Mouse (Mus musculus): ENCODE data around the gene Rgs3. TPM values are rescaled to one million over a fixed set of nuclear protein-coding genes. Genes with fewer than 3 reads are reported as not detected.

Rgs3 gene
- polyA plus RNA-seq, 1 experiment from 2014 or later, result 54.3 TPM

DNA sequence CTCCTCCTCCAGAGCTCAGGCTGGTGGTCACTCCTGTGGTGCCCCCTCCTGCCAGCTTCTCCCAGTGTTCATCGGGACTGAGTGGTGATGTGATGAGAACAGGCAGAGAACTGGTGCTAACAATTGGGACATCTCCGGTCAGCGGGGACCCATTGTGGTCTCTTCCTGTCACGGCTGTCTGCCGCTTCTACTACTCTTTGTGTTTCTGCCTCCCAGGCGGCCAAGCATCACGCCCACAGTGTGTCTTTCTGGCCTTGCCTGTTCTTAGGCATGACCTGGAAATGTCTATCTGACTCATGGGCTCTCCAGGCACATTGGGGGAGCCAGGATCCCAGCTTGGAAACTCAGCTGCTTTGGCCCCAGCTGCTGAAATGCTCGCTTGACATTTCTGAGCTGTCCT lies 83.8 kb downstream of the Rgs3 start:
- H3K9me3 ChIP-seq (replicated peaks; ENCODE audit: control insufficient read depth, low read length), result no peaks in the 10 kb centered on the region
- H3K4me1 ChIP-seq (ENCODE audit: control insufficient read depth, insufficient read depth, low read length), result peaks cover 34% of the 10 kb centered on the region
- H3K9ac ChIP-seq (ENCODE audit: low read depth, low read length), result no peak overlapping the region
- peaks cover 21% of the 10 kb centered on the region for H3K27me3 ChIP-seq (ENCODE audit: control insufficient read depth, insufficient read depth, low read length)
- peak overlapping the region; percentile 16 for H3K27ac ChIP-seq (ENCODE audit: low read depth, low read length)
- no peak for ATAC-seq (replicated peaks; ENCODE audit: insufficient number of reproducible peaks, low FRiP score, low TSS enrichment)
- H3K4me3 ChIP-seq (ENCODE audit: low read depth, low read length), result no peak overlapping the region
- H3K36me3 ChIP-seq (ENCODE audit: control insufficient read depth, insufficient read depth, low read length), result 0 out of 2 replicates have a peak, but pooled peaks cover 2% of the 10 kb centered on the region
- WGBS (ENCODE audit: insufficient replicate concordance), result 62% methylated on average over 8 of the region's 8 CpGs
- no peak overlapping the region for H3K4me2 ChIP-seq

GRCm38 (mm10) chr4:62644031-62644793 lies 84.6 kb downstream of the Rgs3 start:
- 0 out of 2 replicates have a peak, but pooled peaks cover 2% of the 10 kb centered on the region for H3K36me3 ChIP-seq (ENCODE audit: control insufficient read depth, insufficient read depth, low read length)
- H3K9ac ChIP-seq (ENCODE audit: low read depth, low read length), result no peak overlapping the region
- ATAC-seq (replicated peaks; ENCODE audit: insufficient number of reproducible peaks, low FRiP score, low TSS enrichment), result no peak
- no peak overlapping the region for H3K4me2 ChIP-seq
- peaks cover 34% of the 10 kb centered on the region for H3K4me1 ChIP-seq (ENCODE audit: control insufficient read depth, insufficient read depth, low read length)
- H3K27ac ChIP-seq (ENCODE audit: low read depth, low read length), result 0 out of 2 replicates have a peak overlapping the region, but pooled peaks have one; percentile 3
- peaks cover 18% of the 10 kb centered on the region for H3K27me3 ChIP-seq (ENCODE audit: control insufficient read depth, insufficient read depth, low read length)
- no peak overlapping the region for H3K4me3 ChIP-seq (ENCODE audit: low read depth, low read length)
- WGBS (ENCODE audit: insufficient replicate concordance), result 47% methylated on average over 11 of the region's 11 CpGs
- H3K9me3 ChIP-seq (replicated peaks; ENCODE audit: control insufficient read depth, low read length), result no peaks in the 10 kb centered on the region

- no peak overlapping the region for H3K27ac ChIP-seq (ENCODE audit: low read depth, low read length)
- no peak for ATAC-seq (replicated peaks; ENCODE audit: insufficient number of reproducible peaks, low FRiP score, low TSS enrichment)
Measured at GRCm38 (mm10) chr4:62646556-62647248, 87.1 kb downstream of the Rgs3 start.

GRCm38 (mm10) chr4:62648848-62649247 lies 89.2 kb downstream of the Rgs3 start:
- 70% methylated on average over 3 of the region's 3 CpGs for WGBS (ENCODE audit: insufficient replicate concordance)
- no peak overlapping the region for H3K4me2 ChIP-seq
- H3K9me3 ChIP-seq (replicated peaks; ENCODE audit: control insufficient read depth, low read length), result no peaks in the 10 kb centered on the region
- H3K36me3 ChIP-seq (ENCODE audit: control insufficient read depth, insufficient read depth, low read length), result 0 out of 2 replicates have a peak, but pooled peaks cover 2% of the 10 kb centered on the region
- H3K9ac ChIP-seq (ENCODE audit: low read depth, low read length), result no peak overlapping the region
- H3K4me1 ChIP-seq (ENCODE audit: control insufficient read depth, insufficient read depth, low read length), result peaks cover 21% of the 10 kb centered on the region; the same call in 1 of the 2 replicates
- H3K27ac ChIP-seq (ENCODE audit: low read depth, low read length), result no peak overlapping the region
- peaks cover 22% of the 10 kb centered on the region for H3K27me3 ChIP-seq (ENCODE audit: control insufficient read depth, insufficient read depth, low read length)
- no peak overlapping the region for H3K4me3 ChIP-seq (ENCODE audit: low read depth, low read length)
- no peak for ATAC-seq (replicated peaks; ENCODE audit: insufficient number of reproducible peaks, low FRiP score, low TSS enrichment)

More at GRCm38 (mm10) chr4:62646556-62647248, 87.1 kb downstream of the Rgs3 start:
- H3K4me2 ChIP-seq, result no peak overlapping the region
- peaks cover 24% of the 10 kb centered on the region for H3K27me3 ChIP-seq (ENCODE audit: control insufficient read depth, insufficient read depth, low read length)
- peaks cover 29% of the 10 kb centered on the region for H3K4me1 ChIP-seq (ENCODE audit: control insufficient read depth, insufficient read depth, low read length)
- 63% methylated on average over 9 of the region's 9 CpGs for WGBS (ENCODE audit: insufficient replicate concordance)
- H3K9ac ChIP-seq (ENCODE audit: low read depth, low read length), result no peak overlapping the region
- no peaks in the 10 kb centered on the region for H3K9me3 ChIP-seq (replicated peaks; ENCODE audit: control insufficient read depth, low read length)
- 0 out of 2 replicates have a peak, but pooled peaks cover 2% of the 10 kb centered on the region for H3K36me3 ChIP-seq (ENCODE audit: control insufficient read depth, insufficient read depth, low read length)
- H3K4me3 ChIP-seq (ENCODE audit: low read depth, low read length), result no peak overlapping the region

DNA sequence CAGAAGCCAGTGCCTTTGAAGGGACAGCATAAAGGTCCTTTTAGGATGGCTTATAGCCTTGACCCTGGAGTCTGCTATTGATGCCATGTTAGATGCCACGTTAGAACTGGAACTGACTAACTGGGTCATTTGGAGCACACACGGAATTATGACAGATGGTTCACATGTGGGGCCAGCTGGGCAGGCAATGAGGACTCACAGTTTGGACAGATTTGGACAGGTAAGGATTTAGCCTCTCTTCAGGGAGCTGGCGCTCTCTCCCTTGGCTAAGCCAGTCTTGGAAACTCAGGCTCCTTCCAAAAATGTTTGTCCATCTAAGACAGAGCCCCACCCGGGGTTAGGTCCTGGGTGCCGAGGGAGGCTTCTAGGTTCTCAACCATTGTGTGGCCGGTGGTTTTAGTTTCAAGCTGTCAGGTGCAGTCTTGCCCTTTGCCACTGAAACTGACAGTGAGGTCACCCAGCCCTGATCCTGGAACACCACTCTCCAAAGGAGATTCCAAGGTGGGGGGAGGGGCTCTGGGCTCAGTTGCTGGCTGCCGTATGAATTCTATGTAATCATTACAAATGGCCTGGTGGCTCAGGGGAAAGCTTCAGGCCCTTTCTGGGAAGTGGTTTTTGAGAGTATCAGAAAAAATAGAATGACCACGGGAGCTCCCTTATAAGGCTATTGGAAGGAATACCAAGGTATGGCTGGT lies 90.0 kb downstream of the Rgs3 start:
- Histone ChIP-seq H3K4me2 (no peak overlapping the region), H3K9me3 (replicated peaks; ENCODE audit: control insufficient read depth, low read length) (no peaks in the 10 kb centered on the region), H3K4me1 (ENCODE audit: control insufficient read depth, insufficient read depth, low read length) (peaks cover 15% of the 10 kb centered on the region; the same call in 1 of the 2 replicates), H3K36me3 (ENCODE audit: control insufficient read depth, insufficient read depth, low read length) (0 out of 2 replicates have a peak, but pooled peaks cover 2% of the 10 kb centered on the region), H3K4me3 (ENCODE audit: low read depth, low read length) (no peak overlapping the region), H3K27ac (ENCODE audit: low read depth, low read length) (no peak overlapping the region), H3K27me3 (ENCODE audit: control insufficient read depth, insufficient read depth, low read length) (peaks cover 22% of the 10 kb centered on the region), H3K9ac (ENCODE audit: low read depth, low read length) (no peak overlapping the region)
- WGBS (ENCODE audit: insufficient replicate concordance), result 71% methylated on average over 8 of the region's 8 CpGs
- no peak for ATAC-seq (replicated peaks; ENCODE audit: insufficient number of reproducible peaks, low FRiP score, low TSS enrichment)

DNA sequence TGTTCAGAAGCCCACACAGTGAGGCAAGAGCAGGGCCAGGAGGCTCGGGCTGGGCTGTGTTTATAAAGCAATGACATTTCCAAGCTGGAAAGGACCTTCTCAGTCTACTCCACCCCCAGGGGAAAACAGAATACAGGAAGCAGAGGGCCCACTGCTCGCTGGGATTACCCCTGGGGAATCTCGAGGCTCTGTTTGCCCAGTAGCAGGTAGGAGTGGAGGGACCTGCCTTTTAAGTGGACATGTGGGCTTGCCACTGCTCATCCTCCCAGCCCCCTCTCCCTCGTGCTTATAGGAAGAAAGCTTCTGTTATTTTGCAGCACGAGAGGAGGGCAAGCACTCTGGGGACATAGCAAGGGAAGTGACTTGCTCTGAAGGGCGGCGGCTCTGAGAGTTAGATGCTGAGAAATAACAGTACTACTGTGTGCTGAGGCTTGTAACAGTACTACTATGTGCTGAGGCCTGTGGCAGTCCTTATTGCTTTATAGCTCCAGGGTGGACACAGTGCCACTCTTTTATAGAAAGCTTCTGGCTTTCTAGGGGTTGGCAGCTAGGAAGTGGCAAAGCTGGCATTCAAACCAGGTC lies 91.6 kb downstream of the Rgs3 start:
- Histone ChIP-seq H3K9ac (ENCODE audit: low read depth, low read length) (no peak overlapping the region), H3K4me2 (no peak overlapping the region), H3K36me3 (ENCODE audit: control insufficient read depth, insufficient read depth, low read length) (0 out of 2 replicates have a peak, but pooled peaks cover 2% of the 10 kb centered on the region), H3K9me3 (replicated peaks; ENCODE audit: control insufficient read depth, low read length) (no peaks in the 10 kb centered on the region), H3K27me3 (ENCODE audit: control insufficient read depth, insufficient read depth, low read length) (peaks cover 30% of the 10 kb centered on the region), H3K27ac (ENCODE audit: low read depth, low read length) (no peak overlapping the region), H3K4me1 (ENCODE audit: control insufficient read depth, insufficient read depth, low read length) (peaks cover 8% of the 10 kb centered on the region; the same call in 1 of the 2 replicates), H3K4me3 (ENCODE audit: low read depth, low read length) (no peak overlapping the region)
- WGBS (ENCODE audit: insufficient replicate concordance), result 46% methylated on average over 7 of the region's 7 CpGs
- no peak for ATAC-seq (replicated peaks; ENCODE audit: insufficient number of reproducible peaks, low FRiP score, low TSS enrichment)

GRCm38 (mm10) chr4:62652215-62652614 lies 92.6 kb downstream of the Rgs3 start:
- H3K9ac ChIP-seq (ENCODE audit: low read depth, low read length), result no peak overlapping the region
- H3K36me3 ChIP-seq (ENCODE audit: control insufficient read depth, insufficient read depth, low read length), result no peaks in the 10 kb centered on the region
- no peaks in the 10 kb centered on the region for H3K9me3 ChIP-seq (replicated peaks; ENCODE audit: control insufficient read depth, low read length)
- H3K4me3 ChIP-seq (ENCODE audit: low read depth, low read length), result no peak overlapping the region
- whole genome bisulfite sequencing (ENCODE audit: insufficient replicate concordance), result 36% methylated on average over 4 of the region's 4 CpGs
- H3K27me3 ChIP-seq (ENCODE audit: control insufficient read depth, insufficient read depth, low read length), result peaks cover 30% of the 10 kb centered on the region
- peaks cover 5% of the 10 kb centered on the region; the same call in 1 of the 2 replicates for H3K4me1 ChIP-seq (ENCODE audit: control insufficient read depth, insufficient read depth, low read length)
- no peak overlapping the region for H3K4me2 ChIP-seq
- ATAC-seq (replicated peaks; ENCODE audit: insufficient number of reproducible peaks, low FRiP score, low TSS enrichment), result no peak
- no peak overlapping the region for H3K27ac ChIP-seq (ENCODE audit: low read depth, low read length)
